Mouse (Mus musculus): Measurements from ENCODE around the gene Nod2. TPM values are rescaled to one million over a fixed set of nuclear protein-coding genes. Genes with fewer than 3 reads are reported as not detected.

The Nod2 gene
- polyA plus RNA-seq, 1 experiment = not detected

DNA sequence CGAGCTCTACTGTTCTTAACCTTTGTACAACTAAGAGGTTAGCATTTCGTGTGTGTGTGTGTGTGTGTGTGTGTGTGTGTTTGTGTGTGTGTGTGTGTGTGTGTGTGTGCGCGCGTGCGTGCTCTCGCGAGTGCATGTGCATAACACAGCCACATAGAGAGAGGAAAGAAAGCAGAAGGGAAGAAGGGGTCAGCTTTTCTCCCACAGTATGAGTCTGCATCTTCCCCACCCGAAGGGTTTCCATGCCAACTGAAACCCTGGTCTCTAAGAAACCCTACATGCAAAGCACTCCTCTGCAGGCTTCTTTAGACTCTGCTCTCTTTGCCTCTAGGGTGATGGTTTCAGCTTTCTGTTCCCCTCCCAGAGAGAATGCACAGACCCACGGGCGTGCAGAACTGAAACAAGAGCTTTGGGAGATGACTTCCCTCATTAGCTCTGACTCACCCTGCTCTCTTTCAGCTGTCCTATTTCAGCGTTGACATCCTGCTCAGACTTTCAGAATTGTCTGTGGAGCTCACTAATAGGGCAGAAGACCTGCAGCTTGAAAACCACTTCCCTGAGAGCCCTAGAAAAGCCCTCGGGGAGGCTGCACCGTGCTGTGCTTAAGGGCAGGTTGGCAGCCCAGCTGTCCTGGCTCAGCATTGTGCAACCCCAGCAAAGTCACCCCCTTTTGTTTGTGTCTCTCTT lies 21.4 kb downstream of the Nod2 start:
- Histone ChIP-seq H3K27me3 (ENCODE audit: control insufficient read depth) (no peaks in the 10 kb centered on the region), H3K4me3 (replicated peaks) (no peak overlapping the region), H3K4me1 (ENCODE audit: control insufficient read depth) (no peaks in the 10 kb centered on the region), H3K36me3 (ENCODE audit: control insufficient read depth) (no peaks in the 10 kb centered on the region), H3K9me3 (ENCODE audit: control insufficient read depth, low read length) (no peaks in the 10 kb centered on the region)
- TF ChIP-seq TAL1 (IDR thresholded peaks at IDR 0.05; ENCODE audit: low read length) (no peak), GATA1 (IDR thresholded peaks at IDR 0.05; ENCODE audit: low read length) (no peak)

DNA sequence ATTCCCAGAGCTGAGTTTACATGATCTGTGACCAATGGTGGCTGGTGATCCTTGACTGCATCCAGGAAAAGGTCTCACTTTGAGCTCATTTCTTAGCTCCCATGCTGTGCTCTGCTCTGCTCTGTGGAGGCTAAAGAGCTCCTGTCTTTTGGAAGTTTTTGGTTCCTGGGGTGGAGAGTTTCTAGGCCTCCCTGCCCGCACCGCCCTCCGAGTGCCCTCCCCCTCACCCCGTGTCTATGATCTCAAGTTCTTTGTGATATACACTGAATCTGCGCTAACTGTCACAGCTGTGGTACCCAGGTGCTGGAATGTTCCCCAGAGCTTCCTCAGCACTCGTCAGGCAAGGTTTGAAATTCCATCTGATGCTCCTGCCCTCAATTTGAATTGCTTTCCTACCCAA lies 23.7 kb downstream of the Nod2 start:
- Histone ChIP-seq H3K9me3 (ENCODE audit: control insufficient read depth, low read length) (no peaks in the 10 kb centered on the region), H3K4me3 (replicated peaks) (no peak overlapping the region), H3K4me1 (ENCODE audit: control insufficient read depth) (no peaks in the 10 kb centered on the region), H3K27me3 (ENCODE audit: control insufficient read depth) (no peaks in the 10 kb centered on the region), H3K36me3 (ENCODE audit: control insufficient read depth) (no peaks in the 10 kb centered on the region)
- no peak for TF ChIP-seq TAL1 (IDR thresholded peaks at IDR 0.05; ENCODE audit: low read length)
- TF ChIP-seq GATA1 (IDR thresholded peaks at IDR 0.05; ENCODE audit: low read length) = no peak

DNA sequence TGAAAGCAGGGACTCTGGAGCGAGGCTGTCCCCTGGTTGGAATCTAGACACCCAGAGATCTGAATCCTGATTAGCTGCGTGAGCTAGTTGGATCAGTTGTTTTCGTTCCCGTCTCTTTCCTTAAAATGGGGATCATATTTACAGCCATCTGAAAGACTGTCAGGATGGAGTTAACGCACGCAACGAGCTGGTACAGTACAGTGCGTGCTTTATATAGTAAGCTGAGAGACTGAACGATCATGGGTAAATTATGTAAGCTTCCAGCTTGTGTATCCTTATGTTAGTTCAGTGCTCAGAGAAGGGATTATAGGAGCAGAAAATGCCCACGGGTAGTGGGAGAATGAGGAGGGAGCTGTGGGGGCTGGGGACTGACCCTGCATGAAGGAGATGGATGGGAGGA lies 24.5 kb downstream of the Nod2 start:
- no peaks in the 10 kb centered on the region for H3K27me3 ChIP-seq (ENCODE audit: control insufficient read depth)
- no peak overlapping the region for H3K4me3 ChIP-seq (replicated peaks)
- TF ChIP-seq GATA1 (IDR thresholded peaks at IDR 0.05; ENCODE audit: low read length) = no peak
- no peak for TF ChIP-seq TAL1 (IDR thresholded peaks at IDR 0.05; ENCODE audit: low read length)
- H3K9me3 ChIP-seq (ENCODE audit: control insufficient read depth, low read length) = no peaks in the 10 kb centered on the region
- H3K36me3 ChIP-seq (ENCODE audit: control insufficient read depth) = no peaks in the 10 kb centered on the region
- H3K4me1 ChIP-seq (ENCODE audit: control insufficient read depth) = no peaks in the 10 kb centered on the region

DNA sequence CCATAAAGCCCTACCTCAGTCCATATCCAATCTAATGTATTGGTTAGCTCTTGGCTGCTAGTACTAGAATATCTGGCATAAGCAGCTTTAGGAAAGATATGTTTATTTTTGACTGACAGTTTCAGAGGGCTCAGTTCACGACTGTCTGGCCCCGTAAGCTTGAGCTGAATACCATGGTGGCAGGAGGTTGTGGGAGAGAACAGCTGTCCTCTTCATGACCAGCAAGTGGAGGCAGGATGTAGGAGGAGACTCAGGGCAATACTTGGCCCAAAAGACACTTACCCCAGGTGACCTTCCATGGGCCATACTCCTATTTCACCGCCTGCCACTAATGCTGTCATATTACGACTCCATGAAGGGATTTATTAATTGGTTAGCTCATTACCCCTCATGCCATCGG lies 26.7 kb downstream of the Nod2 start:
- Histone ChIP-seq H3K9me3 (ENCODE audit: control insufficient read depth, low read length) (no peaks in the 10 kb centered on the region), H3K4me3 (replicated peaks) (no peak overlapping the region), H3K36me3 (ENCODE audit: control insufficient read depth) (no peaks in the 10 kb centered on the region), H3K4me1 (ENCODE audit: control insufficient read depth) (no peaks in the 10 kb centered on the region), H3K27me3 (ENCODE audit: control insufficient read depth) (no peaks in the 10 kb centered on the region)
- TF ChIP-seq TAL1 (IDR thresholded peaks at IDR 0.05; ENCODE audit: low read length) (no peak), GATA1 (IDR thresholded peaks at IDR 0.05; ENCODE audit: low read length) (no peak)

DNA sequence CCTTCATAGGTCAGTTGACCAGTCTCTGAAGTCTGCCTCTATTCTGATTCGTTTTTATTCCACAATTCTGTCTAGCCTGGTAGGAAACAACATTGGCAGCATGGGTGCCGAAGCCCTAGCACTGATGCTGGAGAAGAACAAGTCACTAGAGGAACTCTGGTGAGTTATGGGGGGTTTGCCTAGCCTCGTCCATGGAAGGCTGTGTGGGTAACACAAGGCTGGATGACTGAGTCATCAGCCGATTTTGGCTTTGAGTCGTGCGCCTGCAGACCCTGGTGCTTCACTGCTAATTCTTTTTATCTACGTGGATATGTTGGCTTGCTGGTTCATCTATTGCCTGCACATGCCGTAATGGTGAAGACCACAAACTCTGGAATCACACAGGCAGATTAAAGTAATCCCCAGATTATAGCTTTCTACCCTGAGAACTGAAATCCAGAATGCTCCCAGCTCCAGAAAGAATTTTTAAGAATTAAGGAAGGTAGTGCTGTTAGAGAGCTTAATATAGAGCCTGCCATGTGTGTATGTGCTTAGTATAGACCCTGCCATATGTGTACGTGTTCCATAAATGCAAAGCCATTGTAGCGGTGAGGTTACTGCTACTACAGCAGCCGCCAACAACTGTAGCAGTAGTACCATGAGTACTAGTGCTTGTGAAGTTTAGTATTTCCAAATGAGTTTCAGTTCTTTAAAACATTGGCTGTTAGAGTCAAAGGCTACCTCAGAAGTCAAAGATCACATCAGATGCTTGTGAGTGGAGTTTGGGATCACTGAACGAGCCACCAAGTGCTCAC lies 28.5 kb downstream of the Nod2 start:
- Histone ChIP-seq H3K4me3 (replicated peaks) (no peak overlapping the region), H3K36me3 (ENCODE audit: control insufficient read depth) (no peaks in the 10 kb centered on the region), H3K4me1 (ENCODE audit: control insufficient read depth) (no peaks in the 10 kb centered on the region), H3K9me3 (ENCODE audit: control insufficient read depth, low read length) (no peaks in the 10 kb centered on the region), H3K27me3 (ENCODE audit: control insufficient read depth) (no peaks in the 10 kb centered on the region)
- TF ChIP-seq GATA1 (IDR thresholded peaks at IDR 0.05; ENCODE audit: low read length) (no peak), TAL1 (IDR thresholded peaks at IDR 0.05; ENCODE audit: low read length) (no peak)

DNA sequence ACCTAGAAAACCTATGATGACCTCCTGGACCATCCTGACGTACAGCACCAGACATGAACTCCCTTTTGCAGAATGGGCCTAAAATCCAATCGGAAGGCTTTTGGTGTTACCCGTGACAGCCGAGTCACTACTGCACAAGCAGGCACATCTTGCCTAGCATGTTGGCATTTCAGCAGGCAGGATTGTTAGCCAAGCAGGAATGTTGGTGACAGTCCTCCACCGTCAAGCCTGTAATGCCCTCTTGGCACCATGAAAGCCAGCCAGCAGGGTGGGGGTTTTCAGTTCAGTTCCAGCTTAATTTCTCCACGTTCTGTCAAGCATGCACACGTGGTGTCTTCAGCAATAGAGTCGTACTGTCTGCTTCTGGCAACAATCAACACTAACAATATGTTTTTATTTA lies 30.0 kb downstream of the Nod2 start:
- Histone ChIP-seq H3K9me3 (ENCODE audit: control insufficient read depth, low read length) (no peaks in the 10 kb centered on the region), H3K4me1 (ENCODE audit: control insufficient read depth) (no peaks in the 10 kb centered on the region), H3K27me3 (ENCODE audit: control insufficient read depth) (no peaks in the 10 kb centered on the region), H3K4me3 (replicated peaks) (no peak overlapping the region), H3K36me3 (ENCODE audit: control insufficient read depth) (no peaks in the 10 kb centered on the region)
- TF ChIP-seq TAL1 (IDR thresholded peaks at IDR 0.05; ENCODE audit: low read length) (no peak), GATA1 (IDR thresholded peaks at IDR 0.05; ENCODE audit: low read length) (no peak)

DNA sequence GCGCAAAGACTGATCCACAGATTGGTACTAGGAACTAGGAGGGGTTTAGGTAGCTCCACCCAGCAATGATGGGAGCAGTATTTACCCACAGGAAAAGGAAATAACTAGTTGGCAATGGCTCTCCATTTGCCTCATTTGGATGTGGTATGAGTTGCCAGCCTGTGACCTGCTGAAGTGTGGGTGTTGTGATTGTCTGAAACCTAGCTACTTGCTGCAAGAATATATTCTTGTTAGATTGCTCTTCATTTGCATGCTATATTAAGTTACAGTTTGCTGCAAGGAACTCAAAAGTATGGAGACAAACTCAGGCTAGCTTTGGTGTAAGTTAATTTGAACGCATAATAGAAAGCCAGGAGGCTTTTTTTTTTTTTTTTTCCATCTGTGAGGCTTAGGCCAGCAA lies 33.5 kb downstream of the Nod2 start:
- TF ChIP-seq GATA1 (IDR thresholded peaks at IDR 0.05; ENCODE audit: low read length) (no peak), TAL1 (IDR thresholded peaks at IDR 0.05; ENCODE audit: low read length) (no peak)

DNA sequence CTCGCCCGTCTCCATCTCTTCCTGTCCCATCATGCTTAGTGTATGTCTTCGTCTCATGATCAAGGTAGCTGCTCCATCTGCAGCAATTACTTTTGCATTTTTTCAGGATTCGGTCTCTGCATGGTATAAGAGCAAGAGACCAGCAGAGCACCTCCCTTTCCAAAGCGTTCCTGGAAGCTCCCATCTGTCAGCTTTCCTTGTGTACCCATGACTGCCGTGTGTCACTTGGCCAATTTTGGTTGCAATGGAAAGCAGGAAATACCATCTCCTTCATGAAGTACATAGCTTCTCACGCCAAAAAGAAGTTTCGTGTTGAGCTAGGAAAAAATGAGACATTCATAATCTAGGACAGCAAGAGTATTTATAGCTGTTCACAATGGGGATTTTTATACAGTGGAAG lies 33.9 kb downstream of the Nod2 start:
- Histone ChIP-seq H3K36me3 (ENCODE audit: control insufficient read depth) (no peaks in the 10 kb centered on the region), H3K4me1 (ENCODE audit: control insufficient read depth) (no peaks in the 10 kb centered on the region), H3K27me3 (ENCODE audit: control insufficient read depth) (no peaks in the 10 kb centered on the region), H3K4me3 (replicated peaks) (no peak overlapping the region), H3K9me3 (ENCODE audit: control insufficient read depth, low read length) (no peaks in the 10 kb centered on the region)
- TF ChIP-seq TAL1 (IDR thresholded peaks at IDR 0.05; ENCODE audit: low read length) (no peak), GATA1 (IDR thresholded peaks at IDR 0.05; ENCODE audit: low read length) (no peak)

More for the DNA sequence above, 33.5 kb downstream of the Nod2 start:
- Histone ChIP-seq H3K4me1 (ENCODE audit: control insufficient read depth) (no peaks in the 10 kb centered on the region), H3K4me3 (replicated peaks) (no peak overlapping the region), H3K9me3 (ENCODE audit: control insufficient read depth, low read length) (no peaks in the 10 kb centered on the region), H3K36me3 (ENCODE audit: control insufficient read depth) (no peaks in the 10 kb centered on the region), H3K27me3 (ENCODE audit: control insufficient read depth) (no peaks in the 10 kb centered on the region)

DNA sequence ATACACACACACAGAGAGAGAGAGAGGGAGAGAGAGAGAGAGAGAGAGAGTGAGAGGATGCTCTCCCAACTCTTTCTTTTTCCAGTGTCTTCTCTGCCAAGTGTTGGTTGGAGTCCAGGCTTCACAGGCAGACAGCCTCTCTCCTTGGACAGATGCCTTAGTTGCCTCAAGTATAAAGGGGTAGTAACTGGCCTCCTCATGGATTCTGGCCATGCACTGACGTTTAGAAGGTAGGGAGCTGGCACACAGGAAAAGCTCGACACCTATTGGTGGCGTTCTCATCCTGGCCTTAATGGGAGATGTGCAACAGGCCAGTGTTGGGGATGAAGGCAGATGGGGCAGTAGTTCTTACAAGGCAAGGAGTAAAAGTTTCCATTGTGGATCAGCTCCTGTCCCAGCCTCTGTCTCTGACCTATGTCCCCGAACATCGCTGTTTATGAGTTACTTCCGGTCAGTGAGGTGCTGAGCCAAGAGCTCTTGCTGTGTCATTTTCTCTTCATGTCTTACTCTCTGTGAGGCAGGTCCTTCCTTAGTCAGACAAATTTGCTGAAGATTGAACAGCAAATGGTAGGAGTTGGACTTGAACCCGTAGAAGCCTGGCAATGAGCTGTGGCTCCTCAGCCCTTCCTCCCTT lies 36.7 kb downstream of the Nod2 start:
- TF ChIP-seq GATA1 (IDR thresholded peaks at IDR 0.05; ENCODE audit: low read length) (no peak), TAL1 (IDR thresholded peaks at IDR 0.05; ENCODE audit: low read length) (no peak)
- Histone ChIP-seq H3K36me3 (ENCODE audit: control insufficient read depth) (no peaks in the 10 kb centered on the region), H3K9me3 (ENCODE audit: control insufficient read depth, low read length) (no peaks in the 10 kb centered on the region), H3K4me1 (ENCODE audit: control insufficient read depth) (no peaks in the 10 kb centered on the region), H3K4me3 (replicated peaks) (no peak overlapping the region), H3K27me3 (ENCODE audit: control insufficient read depth) (no peaks in the 10 kb centered on the region)
